Mouse (Mus musculus) urinary bladder, postnatal 25 days (tissue): ENCODE results near the gene Pwwp2a.
A peak's percentile ranks its signal among the peaks of the same experiment; 100 is the strongest.

ENCODE experiments used
- DNase-seq: peaks from one replicate; pipeline ENCODE4 v3.0.0; 2022; ENCODE audit warnings: low spot score

Gene Pwwp2a

DNA sequence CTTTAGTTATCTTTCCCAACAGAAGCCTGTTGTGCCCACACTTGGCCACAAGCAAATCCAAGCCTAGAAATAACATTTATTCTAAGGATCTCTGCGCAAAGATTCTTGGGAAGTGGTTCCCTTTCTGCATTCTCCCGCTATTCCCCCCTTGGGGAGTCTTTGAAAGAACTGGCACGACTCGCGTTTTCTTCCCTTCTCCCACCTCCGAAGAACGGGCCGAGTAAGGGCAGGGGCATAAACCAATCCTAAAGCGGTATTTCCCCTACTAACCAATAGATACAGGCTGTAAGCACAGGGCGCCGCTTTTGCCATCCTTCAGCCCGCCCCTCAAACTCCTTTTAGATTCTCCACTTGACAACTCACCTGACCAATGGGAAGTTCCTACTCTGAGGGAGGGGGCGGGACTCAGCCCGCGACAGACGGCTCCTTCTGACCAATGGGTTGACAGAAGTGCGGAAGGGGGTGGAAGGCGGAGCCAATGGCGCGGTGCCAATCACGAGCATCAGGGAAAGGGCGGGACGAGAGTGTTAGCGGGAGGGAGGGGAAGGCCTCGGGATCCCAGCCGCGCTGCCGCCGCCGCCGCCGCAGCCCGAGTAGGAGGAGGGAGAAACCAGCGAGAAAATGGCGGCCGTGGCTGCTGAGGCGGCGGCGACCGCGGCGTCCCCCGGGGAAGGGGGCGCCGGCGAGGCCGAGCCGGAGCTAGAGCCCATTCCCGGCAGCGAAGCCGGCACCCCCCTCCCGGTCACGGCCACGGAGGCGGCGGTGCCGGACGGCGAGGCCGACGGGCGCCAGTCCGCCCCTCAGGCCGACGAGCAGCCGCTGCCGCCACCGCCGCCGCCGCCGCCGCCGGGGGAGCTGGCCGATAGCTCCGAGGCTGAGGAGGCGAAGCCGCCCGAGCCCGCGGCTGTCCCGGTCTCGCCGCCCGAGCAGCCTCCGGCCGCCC is at the start of gene Pwwp2a:
Gene Pwwp2a (plus strand): TSS at position 527 of the 943 bp plus-strand sequence.
- DNase-seq, result peak; percentile 98

DNA sequence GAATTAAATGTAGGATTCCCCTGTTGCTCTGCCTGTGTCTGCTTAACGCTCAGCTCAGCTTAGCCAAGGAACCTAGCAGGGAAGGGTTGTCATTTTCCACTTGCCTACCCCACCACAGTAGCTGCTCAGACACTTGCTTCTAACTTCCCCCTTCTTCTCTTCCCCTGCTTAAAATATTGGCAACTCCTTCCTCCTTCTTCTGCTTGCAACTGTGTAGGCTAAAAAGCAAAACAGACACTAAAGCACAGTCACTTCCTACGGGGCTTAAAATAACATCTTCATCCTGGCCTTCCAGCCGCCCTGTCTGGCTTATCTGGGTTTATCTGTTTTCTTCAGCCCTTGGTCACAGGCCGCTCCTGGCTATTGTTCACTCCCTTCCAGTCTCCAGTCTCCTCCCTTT is 49.2 kb upstream of the Pwwp2a start:
- DNase-seq, result no peak

DNA sequence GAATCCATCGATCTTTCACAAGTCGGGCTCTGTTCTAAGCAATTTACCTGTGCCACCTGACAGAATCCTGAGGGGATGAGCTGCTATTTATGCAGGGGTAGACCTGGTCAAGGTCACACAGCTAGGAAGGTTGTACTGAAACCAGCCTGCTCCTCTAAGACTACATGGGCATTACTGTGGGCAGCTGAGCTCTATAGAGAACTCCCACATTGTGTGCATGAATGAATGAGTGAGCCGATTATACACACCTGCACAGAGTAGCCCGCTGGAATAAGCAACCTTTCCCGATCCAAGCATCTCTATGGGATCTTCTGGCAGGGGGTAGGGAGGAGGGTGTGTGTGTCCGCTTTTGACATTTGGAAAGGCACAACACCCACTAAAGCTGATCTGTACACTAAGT is 48.6 kb upstream of the Pwwp2a start:
- DNase-seq, result no peak

DNA sequence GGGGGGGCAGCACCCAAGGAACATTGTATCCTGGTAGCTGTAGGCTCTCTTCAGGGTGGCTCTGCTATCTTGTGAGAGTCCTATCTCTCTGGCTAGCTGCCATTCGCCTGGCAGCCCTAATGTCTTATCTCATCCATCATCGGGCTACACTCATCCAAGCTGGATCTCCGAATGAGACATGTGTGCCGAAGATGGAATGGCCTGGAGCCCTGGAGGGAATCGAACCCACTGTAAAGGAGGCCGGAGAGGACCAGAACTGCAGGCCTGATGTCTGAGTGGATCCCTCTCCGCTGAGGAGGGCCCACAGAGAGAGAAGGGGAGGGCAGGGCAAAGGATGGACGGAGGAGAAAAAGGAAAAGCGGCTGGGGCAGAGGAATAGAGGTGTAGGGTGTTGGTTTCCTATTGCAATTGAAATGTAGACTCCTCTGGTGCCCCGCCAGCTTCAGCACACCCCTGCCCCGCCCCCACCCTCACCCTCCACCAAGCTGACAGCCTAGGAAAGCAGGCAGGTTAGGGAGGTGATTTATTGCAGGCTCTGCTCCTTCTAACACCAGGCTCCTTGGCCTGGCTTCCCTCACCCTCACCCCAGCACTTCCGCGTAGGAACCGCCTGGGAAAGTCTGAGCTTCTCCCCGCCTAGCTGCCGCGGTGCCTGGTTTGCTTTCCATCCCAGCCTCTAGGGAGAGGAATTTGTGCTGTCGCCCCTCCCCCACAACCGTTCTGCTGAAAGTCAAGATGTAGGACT is 48.0 kb upstream of the Pwwp2a start:
- peak; percentile 44 for DNase-seq

DNA sequence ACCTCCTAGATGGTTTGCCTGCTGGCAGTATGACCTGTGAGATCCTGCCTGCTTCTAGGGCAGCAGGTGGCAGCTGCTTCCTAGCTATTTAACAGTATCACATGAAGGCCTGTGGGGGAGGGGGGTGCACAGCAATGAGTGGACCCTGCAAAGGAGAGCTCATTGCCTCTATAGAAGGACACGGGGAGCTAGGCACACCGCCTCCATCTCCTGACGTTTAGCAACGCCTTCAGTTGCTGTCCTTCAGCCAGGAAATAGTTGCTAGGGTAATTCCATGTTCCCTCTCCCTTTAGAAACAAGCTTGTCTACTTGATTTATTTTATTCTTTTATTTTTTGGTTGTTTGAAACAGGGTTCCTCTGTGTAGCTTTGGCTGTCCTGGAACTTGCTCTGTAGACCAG is 45.0 kb upstream of the Pwwp2a start:
- no peak for DNase-seq

DNA sequence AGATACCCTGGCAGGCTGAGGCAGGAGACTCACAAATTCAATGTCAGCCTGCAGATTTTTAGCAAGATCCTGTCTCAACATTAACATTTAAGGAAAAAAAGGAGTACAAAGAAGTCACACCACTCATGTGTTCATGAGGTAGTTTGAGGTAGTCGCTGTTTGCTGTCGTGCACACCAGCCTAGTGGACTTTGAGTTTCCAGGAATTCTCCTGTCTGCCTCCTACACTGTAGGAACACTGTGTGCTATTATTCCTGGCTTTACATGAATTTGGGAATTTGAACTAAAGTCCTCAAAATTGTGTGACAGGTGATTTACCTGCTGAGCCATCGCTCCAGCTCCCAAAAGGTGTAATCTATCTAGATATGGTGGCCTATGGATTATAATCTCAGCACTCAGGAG is 43.3 kb upstream of the Pwwp2a start:
- no peak for DNase-seq

DNA sequence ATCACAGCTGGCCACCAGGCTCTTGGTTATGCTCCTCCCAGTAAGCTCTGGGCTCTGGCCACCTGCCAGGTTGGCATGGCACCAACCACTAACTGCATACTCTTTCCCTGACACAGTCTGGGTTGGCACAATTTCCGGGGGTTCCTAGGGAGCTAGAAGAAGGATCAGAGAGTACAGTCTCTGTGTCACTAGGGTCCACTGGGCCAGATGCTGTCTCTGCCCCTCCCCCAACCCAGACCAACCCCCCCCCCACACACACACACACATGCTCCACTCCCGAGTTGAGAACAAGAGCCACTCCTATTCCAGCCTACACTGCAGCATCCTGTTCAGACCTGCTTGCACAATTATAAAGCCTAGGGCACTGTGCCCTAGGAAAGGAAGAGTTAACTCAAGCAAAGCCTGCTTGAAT is 38.6 kb upstream of the Pwwp2a start:
- DNase-seq, result peak; percentile 71

DNA sequence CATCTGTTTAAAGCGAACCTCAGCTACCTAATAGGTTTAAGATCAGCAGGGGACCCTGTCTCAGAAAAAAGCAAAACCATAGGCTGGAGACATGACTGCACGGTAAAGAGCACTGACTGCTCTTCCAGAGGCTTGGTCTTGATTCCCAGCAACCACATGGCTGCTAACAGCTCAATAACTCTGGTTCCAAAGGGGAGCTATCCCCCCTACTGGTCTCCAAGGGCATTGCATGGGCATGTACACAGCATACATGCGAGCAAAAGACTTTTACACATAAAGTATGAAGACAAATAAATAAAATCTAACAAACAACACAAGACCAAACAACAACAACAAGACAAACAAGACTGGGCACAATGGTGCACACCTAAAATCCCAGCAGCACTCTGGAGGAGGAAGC is 36.5 kb upstream of the Pwwp2a start:
- DNase-seq, result no peak

DNA sequence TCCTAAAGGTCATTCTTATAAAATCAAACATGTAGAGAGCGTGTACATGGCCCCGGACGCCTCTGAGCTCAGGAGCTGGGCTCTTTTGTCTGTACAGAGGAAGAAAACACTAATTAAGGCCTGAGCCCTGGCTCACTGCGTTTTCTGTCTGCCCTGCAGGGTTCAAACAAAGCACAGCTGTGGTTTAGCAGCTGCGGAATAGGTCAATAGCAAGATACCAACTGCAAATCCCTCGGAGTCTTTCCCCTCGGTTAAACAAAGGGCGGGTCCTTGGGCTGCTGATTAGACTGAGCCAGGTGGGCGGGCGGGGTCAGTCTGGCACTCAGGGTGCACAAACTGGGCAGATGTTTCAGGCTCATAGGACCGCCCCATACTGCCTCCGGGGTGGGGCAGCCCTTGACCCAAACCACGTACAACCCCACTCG is 28.7 kb upstream of the Pwwp2a start:
- no peak for DNase-seq

DNA sequence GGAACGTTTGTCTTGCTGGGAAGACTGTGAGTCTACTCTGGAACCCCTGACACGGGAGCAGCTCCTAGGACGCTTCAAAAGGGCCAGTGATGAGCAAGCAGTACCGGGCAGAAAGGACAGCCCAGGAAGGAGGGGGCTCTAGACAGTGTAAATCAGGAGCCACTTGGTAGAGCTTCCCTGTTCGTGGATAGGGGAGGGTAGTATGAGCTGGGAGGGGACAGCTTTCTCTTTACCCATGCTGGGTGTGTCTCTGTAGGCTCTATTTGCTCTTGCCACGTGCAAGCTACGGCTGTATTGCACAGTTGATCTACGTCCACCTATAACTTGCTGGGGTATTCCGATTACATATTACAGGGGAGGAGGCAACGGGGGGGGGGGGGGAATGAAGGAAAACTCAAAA is 25.3 kb upstream of the Pwwp2a start:
- DNase-seq, result no peak

DNA sequence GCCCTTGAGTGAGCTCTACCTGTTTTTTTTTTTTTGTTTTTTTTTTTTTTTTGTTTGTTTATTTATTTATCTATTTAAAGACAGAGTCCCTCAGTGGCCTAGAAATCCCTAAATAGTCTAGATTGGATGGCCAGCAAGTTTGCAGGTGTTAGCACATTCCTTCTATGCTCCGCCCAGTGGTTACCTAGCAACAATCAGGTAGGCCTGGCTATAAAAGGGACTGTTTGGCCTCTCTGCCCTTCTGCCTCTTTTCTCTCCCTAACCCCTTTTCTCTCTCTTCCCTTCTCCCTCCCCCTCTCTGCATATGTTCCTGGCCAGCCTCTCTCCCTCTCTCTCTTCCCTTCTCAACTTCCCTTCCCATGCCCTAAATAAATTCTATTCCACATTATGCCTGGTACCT is 23.8 kb upstream of the Pwwp2a start:
- DNase-seq, result no peak

DNA sequence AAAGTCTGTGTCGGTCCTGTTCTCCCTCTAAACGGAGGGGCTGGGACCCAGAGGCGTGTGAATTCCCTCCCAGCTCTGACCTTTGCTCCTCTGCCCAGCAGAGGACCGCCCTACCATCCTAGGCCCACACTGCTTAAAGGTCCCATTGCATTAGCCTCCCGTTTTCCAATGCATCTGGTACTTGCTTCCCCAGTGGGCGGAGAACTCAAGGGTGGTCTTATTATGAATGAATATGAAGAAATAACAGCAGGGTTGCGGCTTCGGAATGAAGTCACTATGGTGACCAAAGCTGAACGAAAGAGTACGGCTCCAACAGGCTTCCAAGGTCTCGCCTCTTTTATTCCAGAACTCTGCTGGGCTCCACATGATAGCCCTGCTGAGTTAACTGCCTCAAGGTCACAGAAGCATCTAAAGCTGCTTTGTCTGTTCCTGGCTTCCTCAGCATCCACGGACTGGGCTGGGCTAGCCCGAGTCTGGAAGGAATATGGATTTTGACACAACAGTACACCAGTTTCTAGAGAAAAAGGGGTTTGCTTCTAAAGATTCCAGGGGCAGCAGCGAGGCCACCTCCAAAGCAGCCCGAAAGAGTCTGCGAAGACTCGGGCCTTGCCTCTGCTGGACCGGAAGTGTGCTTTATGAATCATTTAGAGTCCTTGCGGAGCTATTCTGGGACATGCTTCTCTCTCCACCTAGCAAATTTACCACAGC is 14.6 kb upstream of the Pwwp2a start:
- DNase-seq, result no peak

DNA sequence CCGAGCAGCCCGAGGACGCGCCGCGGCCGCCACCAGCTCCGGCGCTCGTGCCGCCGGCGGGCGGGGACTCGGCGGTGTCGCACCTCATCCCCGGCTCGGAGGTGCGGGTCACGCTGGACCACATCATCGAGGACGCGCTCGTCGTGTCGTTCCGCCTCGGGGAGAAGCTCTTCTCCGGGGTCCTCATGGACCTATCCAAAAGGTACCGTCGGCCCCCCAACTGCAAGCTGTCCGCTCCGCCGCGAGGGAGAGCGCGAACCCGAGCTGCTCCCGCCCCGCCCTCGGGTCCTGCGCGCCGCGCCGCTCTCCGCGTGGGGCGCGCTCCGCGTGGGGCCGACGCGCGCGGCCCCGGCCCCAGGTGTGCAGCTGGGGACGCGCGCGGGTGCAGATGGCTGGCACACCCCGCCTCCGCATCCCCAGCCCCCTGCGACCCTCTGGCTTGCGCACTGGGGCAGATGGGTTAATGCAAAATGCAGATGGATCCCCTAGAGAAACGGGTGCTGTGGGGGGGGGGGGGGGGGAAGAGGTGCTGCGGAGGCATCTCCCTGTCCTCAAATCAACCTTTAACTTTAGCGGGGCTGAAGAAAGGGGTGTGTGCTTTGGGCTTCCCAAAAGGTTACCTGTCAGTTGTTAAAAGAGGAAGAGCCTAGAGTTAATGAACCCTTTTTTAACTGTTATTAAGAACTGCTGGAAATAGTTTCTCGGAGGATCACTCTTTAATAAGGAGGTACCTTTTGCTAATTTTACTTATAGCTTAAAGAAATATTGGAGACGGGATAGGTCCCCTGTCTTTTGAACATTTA is 818 bp downstream of the Pwwp2a start:
- no peak for DNase-seq

DNA sequence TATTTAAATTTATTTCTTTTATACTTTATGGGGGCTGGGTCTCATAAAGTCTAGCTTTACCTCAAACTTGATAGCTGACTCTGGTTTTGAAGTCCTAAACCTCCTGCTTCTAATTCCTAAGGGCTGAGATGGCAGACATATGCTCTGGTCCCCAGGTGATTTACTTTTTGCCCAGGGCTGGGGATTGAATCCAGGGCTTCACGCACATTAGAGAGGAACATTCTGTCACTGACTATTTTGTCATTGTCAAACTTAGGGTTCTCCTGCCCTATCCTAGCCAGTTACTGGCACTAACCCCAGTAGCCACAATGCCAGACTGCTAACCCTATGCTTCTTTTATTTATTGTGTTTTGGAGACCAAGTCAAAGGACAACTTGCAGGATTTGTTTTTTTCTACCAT is 7.1 kb downstream of the Pwwp2a start:
- DNase-seq, result no peak

DNA sequence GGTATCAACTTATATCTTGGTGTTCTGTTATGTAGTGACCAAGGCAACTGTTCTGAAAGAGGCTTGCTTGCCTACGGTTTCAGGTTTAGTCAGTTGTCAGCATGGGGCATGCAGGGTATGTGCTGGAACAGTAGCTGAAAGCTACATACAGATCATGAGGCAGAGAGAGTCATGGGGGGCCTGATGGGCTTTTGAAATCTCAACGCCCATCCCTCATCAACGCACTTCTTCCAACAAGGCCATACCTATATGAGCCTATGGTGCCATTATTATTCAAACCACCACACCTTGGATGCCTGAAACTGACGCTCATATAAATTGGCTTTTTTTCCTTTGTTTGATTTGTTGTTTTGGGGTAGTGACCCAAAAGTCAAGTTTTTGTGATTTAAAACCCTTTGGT is 14.8 kb downstream of the Pwwp2a start:
- no peak for DNase-seq

DNA sequence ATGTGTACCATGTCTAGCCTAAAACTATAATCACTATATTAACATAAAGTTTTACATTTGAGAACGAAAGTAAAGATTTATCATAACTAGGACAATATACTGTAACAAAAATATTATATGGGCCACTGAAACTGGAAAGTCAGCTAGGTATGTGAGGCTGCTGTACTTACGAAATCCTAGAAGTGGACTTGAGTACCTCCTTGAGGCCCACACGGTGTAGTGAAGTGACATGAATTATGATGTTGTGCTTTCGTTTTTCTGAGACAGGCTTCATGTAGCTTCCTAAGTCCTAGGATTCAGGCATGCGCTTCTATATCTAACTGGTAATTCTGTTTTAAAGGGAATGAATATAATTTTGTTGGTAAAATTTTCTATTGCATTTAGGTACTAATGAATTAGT is 16.8 kb downstream of the Pwwp2a start:
- no peak for DNase-seq

DNA sequence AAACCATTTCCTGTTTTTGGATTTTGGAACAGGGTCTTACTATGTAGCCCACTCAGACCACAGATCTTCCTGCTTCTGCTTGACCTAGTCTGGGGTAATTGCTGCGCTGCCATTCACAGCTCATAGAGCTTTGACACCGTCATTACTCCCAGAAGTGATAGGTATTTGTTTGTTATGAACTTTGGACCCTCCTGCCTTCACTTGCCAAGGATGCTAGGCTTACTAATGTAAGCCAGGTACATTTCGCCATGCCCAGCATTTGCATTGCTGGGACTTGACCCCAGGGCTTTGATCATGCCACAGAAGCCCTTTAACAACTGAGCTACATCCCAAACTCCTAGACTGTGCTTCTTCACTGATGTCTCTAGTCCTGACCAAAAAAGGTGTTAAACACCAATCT is 18.5 kb downstream of the Pwwp2a start:
- no peak for DNase-seq

DNA sequence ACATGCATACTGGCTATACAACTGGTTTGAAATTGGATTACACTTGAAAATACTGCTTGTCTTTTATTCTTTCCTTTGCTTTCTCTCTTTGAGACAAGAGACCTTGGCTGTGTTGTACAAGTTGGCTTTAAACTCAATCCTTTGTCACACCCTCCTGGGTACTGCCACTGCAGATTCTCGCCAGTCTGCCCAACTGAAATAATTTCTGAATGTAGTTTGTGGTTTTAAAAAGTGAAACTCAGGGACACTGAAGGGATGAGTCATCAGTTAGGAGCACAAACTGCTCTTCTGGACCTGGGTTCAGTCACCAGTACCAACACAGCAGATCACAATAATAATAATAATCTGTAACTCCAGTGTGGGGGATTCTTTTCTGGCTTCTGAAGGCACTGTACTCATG is 21.8 kb downstream of the Pwwp2a start:
- no peak for DNase-seq

DNA sequence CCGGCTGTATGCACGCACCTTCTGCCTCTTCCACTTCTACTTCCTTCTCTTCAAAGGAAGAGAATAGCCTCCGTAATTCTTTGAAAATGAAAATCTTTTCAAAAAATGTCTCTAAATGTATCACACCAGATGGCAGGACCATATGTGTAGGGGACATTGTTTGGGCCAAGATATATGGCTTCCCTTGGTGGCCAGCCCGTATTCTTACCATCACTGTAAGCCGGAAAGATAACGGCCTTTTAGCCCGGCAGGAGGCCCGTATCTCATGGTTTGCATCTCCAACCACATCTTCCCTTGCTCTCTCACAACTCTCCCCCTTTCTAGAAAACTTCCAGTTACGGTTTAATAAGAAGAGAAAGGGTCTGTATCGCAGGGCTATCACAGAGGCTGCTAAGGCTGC is 24.0 kb downstream of the Pwwp2a start:
- no peak for DNase-seq

DNA sequence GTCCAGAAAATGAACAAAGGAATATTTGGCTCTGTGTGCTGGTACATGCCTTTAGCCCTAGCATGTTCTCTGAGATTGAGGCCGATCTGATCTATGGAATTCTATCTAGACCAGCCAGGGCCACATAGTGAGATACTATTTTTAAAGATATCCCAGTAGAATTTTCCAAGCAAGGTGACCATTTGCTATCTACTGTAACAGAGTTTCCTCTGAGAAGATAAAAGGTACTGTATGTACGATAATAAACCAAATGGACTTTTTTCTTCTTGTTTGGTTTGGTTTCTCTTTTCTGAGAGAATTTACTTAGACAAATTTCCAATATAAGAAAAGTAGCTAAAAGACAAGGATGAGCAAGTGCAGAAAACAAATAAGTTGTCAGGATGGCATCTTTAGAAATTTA is 26.6 kb downstream of the Pwwp2a start:
- DNase-seq, result no peak

DNA sequence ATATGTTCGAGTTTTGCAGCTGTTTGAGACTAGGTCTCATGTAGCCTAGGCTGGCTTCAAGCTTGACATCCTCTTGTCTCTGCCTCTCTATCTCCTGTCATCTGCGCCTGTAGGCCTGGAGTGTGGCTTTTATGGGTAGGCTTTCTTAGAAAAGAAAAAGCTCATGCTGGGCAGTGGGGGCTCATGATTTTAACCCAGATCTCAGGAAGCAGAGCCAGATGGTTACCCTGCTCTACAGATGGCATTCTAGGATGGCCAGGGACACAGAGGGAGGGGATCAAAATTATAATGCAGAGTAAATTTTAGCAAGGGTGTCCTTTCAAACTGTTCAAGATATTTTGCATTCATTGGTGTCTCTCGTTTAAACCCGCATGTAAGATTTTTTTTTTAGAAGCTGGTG is 30.4 kb downstream of the Pwwp2a start:
- no peak for DNase-seq

DNA sequence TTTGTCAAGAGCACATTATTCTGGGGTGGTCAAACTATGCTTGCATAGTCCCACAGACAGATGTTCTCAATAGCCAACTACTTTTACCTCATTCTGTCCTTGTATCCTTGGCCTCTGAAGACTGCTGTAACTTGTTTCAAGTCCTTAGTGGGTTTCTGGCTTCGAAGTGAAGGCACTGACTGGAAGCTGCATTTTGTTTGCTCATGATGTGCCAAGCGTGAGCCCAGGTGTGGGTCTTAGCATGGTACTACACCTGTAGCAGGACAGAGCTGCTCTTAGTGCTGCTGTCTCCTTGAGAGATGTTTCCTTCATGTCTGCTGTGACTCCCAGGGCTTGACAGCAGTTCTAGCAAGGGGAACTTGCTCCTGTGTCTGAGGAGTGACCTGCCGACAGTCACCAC is 41.6 kb downstream of the Pwwp2a start:
- DNase-seq, result no peak
